Mouse (Mus musculus) c-Kit-positive CD71-positive TER-119-positive erythroid progenitor cells, embryonic 14.5 days (primary cell): ENCODE data around the gene Macc1.

Experiments used
- DNase-seq: peaks from one replicate; pipeline ENCODE4 v3.0.0-alpha.2; 2013; ENCODE audit warnings: low spot score

The Macc1 gene

DNA sequence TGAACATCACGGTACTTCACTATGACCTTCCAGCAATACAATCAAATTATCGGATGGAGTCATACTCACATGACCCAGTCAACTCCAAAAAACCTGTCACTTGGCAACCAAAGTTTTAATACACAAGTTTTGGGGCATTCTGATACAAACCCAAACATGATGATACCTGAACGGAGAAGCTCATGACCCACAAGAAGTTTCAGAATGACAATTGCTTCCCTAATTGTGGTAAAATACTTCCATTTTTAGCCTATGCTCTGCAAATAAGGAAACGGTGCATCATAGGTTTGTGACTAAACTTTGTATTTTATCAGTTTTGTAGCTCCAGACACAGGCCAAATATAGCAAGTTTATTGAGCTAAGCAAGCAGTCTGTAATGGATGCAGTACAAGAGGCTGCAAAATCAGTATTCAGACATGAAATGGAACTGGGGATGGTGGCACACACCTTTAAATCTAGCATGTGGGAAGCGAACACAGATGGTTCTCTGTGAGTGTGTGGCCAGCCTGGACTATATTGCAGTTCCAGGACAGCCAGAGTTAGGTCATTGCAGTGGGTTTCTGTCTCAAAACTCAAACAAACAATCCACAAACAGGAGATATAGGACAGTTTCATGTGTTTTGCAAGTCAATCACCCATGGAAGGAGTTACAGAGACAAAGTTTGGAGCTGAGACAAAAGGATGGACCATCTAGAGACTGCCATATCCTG, 170.0 kb downstream of the Macc1 start:
- no peak for DNase-seq

GRCm38 (mm10) chr12:119511145-119511544, 197.1 kb downstream of the Macc1 start:
- DNase-seq: no peak
